Mouse (Mus musculus) layer of hippocampus, postnatal 25 days (tissue): ENCODE measurements around the gene Tnfrsf26. TPM values are rescaled to one million over a fixed set of nuclear protein-coding genes. Genes with fewer than 3 reads are reported as not detected.
"Not testable (repeated sequence)": the region's sequence is repeated elsewhere in the genome, so short reads cannot be mapped to it uniquely, and the experiment has no call there.

Experiments used
- DNase-seq, 2 experiments: peaks; one replicate each; pipeline ENCODE4 v3.0.0; 2022; ENCODE audit warnings: mixed read lengths in 2 of 2, low spot score in 1 of 2; ENCODE audit errors: extremely low spot score in 1 of 2
- total RNA-seq, 2 experiments: library from RNA; stranded (reverse); gene quantifications; 2 replicates each; pipeline ENCODE4 v1.2.3; 2021

The Tnfrsf26 gene
- under 1 TPM in 1 of 2 experiments, not detected in 1; 0.19 TPM for total RNA-seq

DNA sequence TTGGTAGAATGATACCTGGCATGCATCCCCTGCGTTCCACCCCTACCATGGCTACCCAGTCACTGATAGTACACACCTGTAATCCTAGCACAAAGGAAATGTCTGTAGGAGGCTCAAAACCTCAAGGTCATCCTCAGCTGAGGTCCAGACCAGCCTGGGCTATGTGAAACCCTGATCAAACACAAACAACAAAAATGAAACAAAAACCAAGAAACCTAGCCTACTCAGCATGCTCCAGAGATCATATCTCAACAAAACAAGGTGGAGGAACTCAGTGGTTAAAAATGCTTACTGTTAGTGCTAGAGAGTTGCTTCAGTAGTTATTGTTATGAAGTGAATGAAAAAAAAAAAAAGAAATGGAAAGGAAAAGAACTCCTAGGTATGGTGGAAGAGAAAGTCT is at the start of gene Tnfrsf26:
TSS of gene Tnfrsf26 (minus strand) at position 183 of the 400 bp plus-strand sequence.
- DNase-seq = no peak

DNA sequence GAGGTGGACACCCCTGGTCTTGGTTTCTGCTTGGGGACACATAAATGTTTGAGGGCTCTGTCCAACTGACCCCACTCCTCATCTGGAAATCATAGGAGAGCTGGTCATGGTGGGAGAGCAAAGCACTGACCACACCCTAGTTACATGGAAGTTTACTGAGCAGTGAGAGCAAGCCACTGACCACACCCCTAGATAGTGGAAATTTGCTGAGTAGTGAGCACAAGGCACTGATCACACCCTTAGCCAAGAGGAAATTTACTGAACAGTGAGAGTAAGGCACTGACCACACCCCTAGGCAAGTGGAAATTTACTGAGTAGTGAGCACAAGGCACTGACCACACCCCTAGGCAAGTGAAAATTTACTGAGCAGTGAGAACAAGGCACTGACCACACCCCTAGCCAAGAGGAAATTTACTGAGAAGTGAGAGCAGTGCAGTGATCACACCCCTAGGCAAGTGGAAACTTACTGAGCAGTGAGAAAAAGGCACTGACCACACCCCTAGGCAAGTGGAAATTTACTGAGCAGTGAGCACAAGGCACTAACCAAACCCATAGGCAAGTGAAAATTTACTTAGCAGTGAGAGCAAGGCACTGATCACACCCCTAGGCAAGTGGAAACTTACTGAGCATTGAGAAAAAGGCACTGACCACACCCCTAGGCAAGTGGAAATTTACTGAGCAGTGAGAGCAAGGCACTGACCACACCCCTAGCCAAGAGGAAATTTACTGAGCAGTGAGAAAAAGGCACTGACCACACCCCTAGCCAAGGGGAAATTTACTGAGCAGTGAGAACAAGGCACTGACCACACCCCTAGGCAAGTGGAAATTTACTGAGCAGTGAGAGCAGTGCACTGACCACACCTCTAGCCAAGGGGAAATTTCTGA is 38.1 kb upstream of the Tnfrsf26 start:
- DNase-seq = no peak

GRCm38 (mm10) chr7:143663470-143663869 is 34.9 kb upstream of the Tnfrsf26 start:
- DNase-seq = no peak

DNA sequence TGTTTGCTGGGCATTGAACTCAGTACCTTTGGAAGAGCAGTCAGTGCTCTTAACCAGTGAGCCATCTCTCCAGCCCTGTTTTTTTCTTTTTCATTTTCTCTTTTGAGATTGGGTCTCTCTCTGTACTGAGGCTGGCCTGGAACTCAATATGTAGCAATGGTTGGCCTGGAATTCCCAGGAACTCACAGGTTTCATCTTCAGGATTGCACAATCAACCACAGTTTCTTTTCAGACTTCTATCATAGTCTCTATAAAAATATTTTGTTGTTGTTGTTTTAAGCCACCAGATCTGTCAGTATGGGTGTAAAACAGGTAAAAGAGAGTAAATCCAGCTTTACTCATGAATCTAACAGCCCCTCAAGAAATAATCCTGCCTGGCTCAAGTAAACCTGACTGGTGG is 32.3 kb upstream of the Tnfrsf26 start:
- DNase-seq = no peak

GRCm38 (mm10) chr7:143649769-143650346 is 21.3 kb upstream of the Tnfrsf26 start:
- DNase-seq = not testable (repeated sequence)

DNA sequence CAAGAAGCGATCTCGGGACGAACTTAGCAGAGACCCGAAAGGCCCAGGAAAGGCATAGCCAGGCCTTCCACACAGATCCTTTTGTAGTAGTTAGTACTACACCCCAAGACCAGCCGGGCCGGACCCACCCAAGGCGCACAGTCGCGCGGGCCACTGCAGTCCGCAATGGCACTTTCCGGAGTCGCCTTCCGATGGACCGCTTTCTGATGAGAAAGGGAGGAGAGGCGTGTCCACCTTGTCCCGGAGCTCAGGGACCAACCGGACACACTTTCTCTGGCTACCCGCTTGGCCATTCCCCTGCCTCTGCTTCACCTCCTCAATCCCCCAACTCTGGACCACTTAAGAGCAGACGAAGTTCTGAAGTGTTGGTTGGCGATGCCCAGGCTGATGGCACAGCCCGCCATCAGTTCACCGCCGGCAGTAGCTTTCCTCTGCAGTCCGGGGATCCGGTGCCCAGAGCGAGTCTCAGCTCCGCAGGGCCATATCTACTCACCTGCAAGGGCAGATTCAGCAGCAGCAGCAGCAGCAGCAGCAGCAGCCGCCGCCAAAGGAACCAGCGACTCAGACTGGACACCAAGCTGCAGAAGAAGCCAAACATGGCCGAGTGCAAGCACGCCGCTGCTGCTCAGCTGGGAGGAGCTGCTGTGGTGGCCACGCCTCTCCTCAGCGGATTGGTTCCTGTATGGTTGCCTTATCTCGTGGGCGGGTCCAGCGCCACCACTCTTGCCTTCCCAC is 20.7 kb upstream of the Tnfrsf26 start, which contains the start of gene Tnfrsf22:
TSS of gene Tnfrsf22 (minus strand) at position 628 of the 735 bp plus-strand sequence.
- DNase-seq = peak; percentile 54 to 63

DNA sequence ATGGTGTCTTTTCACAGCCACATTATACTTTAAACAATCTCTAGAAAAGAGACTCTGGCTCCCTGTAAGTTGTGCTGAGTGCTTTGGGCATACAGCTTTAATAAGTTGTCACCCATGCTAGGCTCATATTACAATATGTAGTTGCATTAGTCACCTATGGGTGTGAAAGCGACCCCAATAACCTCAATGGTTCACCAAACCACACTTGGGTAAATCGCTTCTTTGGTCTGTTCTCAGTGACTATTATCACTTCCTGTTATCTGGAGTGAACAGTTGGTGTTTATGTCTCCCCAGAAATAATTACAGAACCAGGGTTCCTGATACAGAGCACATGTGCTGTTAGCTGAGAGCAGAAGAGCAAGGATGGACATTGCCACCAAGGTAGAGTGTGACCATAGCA is 15.4 kb upstream of the Tnfrsf26 start:
- DNase-seq = not testable (repeated sequence)

DNA sequence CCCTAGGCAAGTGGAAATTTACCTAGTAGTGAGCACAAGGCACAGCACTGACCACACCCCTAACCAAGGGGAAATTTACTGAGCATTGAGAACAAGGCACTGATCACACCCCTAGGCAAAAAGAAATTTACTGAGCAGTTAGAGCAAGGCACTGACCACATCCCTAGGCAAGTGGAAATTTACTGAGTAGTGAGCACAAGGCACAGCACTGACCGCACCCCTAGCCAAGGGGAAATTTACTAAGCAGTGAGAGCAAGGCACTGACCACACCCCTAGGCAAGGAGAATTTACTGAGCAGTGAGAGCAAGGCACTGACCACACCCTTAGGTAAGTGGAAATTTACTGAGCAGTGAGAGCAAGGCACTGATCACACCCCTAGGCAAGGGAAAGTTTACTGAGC is 8.2 kb upstream of the Tnfrsf26 start:
- no peak for DNase-seq

GRCm38 (mm10) chr7:143631503-143631902 is 3.0 kb upstream of the Tnfrsf26 start:
- no peak for DNase-seq

DNA sequence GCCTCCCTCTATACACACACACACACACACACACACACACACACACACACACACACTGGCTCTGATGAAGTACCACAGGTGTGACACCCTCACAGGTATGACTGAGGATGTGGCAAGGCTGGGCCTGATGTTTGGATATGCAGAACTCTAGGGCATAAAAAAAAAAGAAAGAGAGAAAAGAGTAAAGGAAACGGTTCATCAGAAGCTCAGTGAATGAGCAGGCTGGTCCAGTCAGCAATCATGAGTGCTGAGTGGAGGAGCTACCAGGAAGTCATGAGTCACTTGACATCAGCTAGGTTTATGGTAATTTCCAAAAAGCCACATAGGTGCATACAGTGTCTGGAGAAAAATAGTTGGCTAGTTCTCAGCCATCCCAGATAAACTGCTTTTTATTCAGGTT is 979 bp upstream of the Tnfrsf26 start:
- DNase-seq = no peak

DNA sequence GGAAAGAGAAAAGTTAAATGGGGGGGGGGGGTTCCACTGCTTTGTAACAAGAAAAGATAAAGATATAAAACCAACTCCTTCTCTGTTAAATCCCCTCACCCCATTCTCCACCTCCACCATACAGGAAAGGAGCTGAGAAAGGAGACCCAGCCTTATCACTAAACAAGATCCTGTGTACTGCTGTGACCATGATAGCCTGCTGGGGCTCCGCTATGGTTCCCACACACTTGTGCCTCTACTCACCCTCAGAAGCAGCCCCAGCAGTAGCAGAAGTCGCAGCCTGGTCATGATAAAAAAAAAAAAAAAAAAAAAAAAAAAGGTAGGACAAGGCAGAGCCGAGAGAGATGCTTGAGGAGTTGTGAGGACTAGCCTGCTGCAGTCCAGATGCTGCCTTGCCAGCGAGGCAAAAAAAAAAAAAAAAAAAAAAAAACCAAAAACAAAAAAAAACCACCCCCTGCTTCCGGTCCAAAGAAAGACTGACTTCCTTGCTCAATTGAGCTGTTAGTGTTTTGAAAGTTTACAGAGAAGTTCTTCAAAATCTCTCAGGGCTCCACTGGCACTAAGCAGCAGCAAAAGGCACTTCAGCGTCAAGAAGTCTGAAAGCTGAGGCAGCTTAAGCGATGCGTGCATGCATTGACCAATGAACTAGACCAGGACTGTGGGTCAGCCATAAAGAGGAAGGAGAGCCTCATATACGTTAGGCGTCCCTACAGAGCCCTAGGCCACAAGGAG is 801 bp downstream of the Tnfrsf26 start:
- no peak for DNase-seq

DNA sequence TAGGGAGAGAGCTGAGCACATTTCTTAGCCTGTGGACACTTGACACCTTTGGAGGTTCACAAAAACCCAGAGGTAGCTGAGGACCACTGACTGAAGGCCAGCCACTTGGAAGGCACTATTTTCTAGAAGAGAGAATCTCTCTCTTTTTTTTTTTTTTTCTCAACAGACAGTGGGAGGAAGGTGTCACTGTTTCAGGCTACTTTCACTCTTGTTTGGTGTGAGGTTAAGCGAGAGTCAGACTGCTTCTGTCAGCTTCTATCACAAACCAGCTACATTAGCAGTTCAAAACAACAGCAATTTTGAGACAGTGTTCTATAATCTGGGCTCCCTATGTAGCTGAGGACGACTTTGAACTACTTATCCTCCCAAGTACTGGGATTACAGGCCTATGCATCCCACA is 2.3 kb downstream of the Tnfrsf26 start:
- no peak for DNase-seq

GRCm38 (mm10) chr7:143625151-143625550 is 3.4 kb downstream of the Tnfrsf26 start:
- no peak for DNase-seq

- no peak for DNase-seq
Measured at GRCm38 (mm10) chr7:143624561-143624960, 4.0 kb downstream of the Tnfrsf26 start.

DNA sequence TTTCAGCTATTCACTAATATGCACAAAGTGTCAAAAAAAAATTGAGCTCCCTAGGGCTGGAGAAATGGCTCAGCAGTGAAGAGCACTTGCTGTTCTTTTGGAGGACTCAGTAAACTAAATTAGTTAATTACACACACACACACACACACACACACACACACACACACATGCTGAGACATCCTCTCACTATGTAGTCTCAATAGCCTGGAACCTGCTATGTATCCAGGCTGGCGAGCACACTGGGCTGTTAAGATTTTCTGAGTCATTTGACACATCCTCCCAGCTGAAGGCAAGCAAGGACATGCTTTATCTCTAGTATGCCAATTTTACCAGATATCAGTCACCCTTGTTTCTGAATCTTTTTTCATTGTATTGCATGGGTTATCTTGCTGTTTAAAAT is 7.6 kb downstream of the Tnfrsf26 start:
- no peak for DNase-seq

DNA sequence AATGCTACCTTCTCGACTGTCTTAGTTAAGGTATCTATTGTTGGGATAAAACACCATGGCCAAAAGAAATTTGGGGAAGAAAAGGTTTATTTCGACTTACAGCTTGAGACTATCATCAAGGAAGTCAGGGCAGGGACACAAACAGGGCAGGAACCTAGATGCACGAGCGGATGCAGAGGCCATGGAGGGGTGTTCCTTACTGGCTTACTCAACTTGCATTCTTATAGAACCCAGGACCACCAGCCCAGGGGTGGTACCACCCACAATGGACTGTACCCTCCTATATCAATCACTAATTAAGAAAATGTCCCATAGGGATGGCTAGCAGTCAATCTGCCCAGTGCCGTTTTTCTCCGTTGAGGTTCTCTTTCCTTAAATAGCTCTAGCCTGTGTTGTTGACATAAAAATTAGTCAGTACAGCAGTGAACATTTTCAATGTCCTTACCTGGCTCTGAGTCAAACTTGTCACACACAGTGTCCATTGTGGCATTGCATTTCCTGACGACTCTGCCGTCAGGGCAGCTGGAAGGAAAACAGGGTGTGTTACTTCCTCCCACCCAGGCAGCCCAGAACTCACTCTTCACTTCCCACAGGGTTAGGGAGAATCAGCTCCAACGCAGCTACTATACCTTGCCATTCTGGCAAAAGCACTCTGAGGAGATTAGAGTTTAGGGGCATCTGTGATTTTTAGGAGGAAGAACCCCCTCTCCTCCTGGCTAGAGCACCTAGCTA is 14.0 kb downstream of the Tnfrsf26 start:
- no peak for DNase-seq

GRCm38 (mm10) chr7:143612215-143612614 is 16.3 kb downstream of the Tnfrsf26 start:
- DNase-seq = no peak

DNA sequence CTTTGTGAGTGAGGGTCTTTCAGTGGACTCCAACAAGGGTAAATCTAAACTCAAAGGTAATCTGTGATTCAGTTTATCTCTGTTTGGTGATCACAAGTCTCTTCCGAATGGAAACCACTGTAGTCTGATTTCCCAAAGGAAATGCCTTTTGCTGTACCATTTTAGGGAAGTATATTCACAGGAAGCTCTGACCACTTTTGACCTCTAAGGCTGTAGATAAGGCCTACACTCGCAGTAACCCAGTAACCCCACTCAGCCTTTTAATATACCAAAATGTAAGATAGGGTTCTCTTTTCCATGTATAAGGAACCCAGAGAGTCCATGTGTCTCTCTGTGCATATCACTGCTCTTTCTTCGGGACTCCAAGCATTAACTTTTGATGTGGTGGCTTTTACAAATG is 23.2 kb downstream of the Tnfrsf26 start:
- DNase-seq = no peak

DNA sequence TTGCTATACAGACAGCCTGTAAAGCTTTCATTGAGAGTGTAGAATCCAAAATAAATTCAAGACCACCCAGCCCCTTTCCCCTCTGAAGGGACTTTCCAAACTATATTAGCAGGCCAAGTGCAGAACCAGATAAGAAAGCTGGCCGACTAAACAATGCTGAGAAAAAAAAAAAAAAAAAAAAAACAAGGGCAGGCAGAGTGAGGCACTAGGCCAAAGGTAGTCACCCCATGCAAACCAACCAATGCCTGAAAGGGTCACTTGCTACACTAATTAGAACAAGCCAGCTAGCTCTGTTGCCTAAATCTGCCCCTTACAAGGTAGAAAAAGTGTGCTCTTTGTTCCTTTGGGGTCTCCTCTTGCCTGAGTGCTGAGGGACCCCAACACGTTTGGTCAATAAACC is 23.6 kb downstream of the Tnfrsf26 start:
- no peak for DNase-seq

GRCm38 (mm10) chr7:143601705-143602104 is 26.8 kb downstream of the Tnfrsf26 start:
- DNase-seq = no peak
